In genomic region chr6:50937094-50937493, GRCm38 (mm10) we compare ENCODE assay signal across 8 mouse cellular contexts.
DNase-seq lines count a peak whose midpoint lies in the region.

No protein-coding gene starts in this region.

- intact Hi-C loops in heart, postnatal 10 days (cut with DNase I), result loop anchor here (1.0 kb wide), 2 partner anchors 129 to 258 kb away; no protein-coding TSS in a partner anchor

- DNase-seq in gastrocnemius, adult 18-20 months (ENCODE audit: low spot score), result peak; percentile 65
- DNase-seq in gastrocnemius, postnatal 25 days, result no peak
- DNase-seq in ZHBTc4 (ENCODE audit: low read depth, low spot score), result peak; percentile 78
- DNase-seq in cerebellum, postnatal 4 days (ENCODE audit: low spot score in 2 of 2), result peak; percentile 83 to 86
- peak; percentile 74 to 90 for DNase-seq in heart, postnatal 10 days
- DNase-seq in left cerebral cortex, adult 18-20 months (ENCODE audit: low spot score in 2 of 2), result peak; percentile 66 to 77
- peak; percentile 76 for DNase-seq in naive thymus-derived CD4-positive, alpha-beta T cell, adult 2 months (ENCODE audit: low read depth)
- peak; percentile 59 for DNase-seq in testis, postnatal 14 days (ENCODE audit: low spot score)
